Mouse (Mus musculus): ENCODE measurements around the gene Pkd1l2. TPM values are rescaled to one million over a fixed set of nuclear protein-coding genes. Genes with fewer than 3 reads are reported as not detected.

Pkd1l2 gene
- polyA plus RNA-seq, 1 experiment from 2014 or later, result not detected

GRCm38 (mm10) chr8:117082947-117083559, 804 bp upstream of the Pkd1l2 start:
- ATAC-seq (ENCODE audit: insufficient read depth), result peak; percentile 54; the same call in 1 of the 2 replicates
- peak overlapping the region; percentile 41 for H3K4me2 ChIP-seq
- WGBS (ENCODE audit: insufficient replicate concordance), result 13% methylated on average over 9 of the region's 9 CpGs

GRCm38 (mm10) chr8:117079652-117080051, 2.6 kb downstream of the Pkd1l2 start:
- no peak for ATAC-seq (ENCODE audit: insufficient read depth)
- Histone ChIP-seq H3K36me3 (replicated peaks) (no peaks in the 10 kb centered on the region), H3K4me3 (replicated peaks) (no peak overlapping the region), H3K4me1 (replicated peaks) (peaks cover 55% of the 10 kb centered on the region), H3K9ac (no peak overlapping the region), H3K9me3 (replicated peaks) (no peaks in the 10 kb centered on the region), H3K27ac (replicated peaks) (no peak overlapping the region), H3K4me2 (no peak overlapping the region), H3K27me3 (peaks cover 26% of the 10 kb centered on the region)
- WGBS (ENCODE audit: insufficient replicate concordance), result 47% methylated on average over 14 of the region's 14 CpGs

More at GRCm38 (mm10) chr8:117082947-117083559, 804 bp upstream of the Pkd1l2 start:
- no peaks in the 10 kb centered on the region for H3K9me3 ChIP-seq (replicated peaks)
- no peak overlapping the region for H3K9ac ChIP-seq
- H3K4me1 ChIP-seq (replicated peaks), result peaks cover 69% of the 10 kb centered on the region
- H3K4me3 ChIP-seq (replicated peaks), result no peak overlapping the region
- peak overlapping the region; percentile 59 for H3K27ac ChIP-seq (replicated peaks)
- peaks cover 26% of the 10 kb centered on the region for H3K27me3 ChIP-seq
- no peaks in the 10 kb centered on the region for H3K36me3 ChIP-seq (replicated peaks)

GRCm38 (mm10) chr8:117078367-117078926, 3.8 kb downstream of the Pkd1l2 start:
- Histone ChIP-seq H3K4me3 (replicated peaks) (no peak overlapping the region), H3K9me3 (replicated peaks) (no peaks in the 10 kb centered on the region), H3K27ac (replicated peaks) (no peak overlapping the region), H3K36me3 (replicated peaks) (no peaks in the 10 kb centered on the region), H3K4me1 (replicated peaks) (peaks cover 55% of the 10 kb centered on the region), H3K27me3 (peaks cover 26% of the 10 kb centered on the region), H3K4me2 (no peak overlapping the region), H3K9ac (no peak overlapping the region)
- ATAC-seq (ENCODE audit: insufficient read depth), result no peak
- WGBS (ENCODE audit: insufficient replicate concordance), result 52% methylated on average over 7 of the region's 7 CpGs

GRCm38 (mm10) chr8:117074350-117075182, 7.7 kb downstream of the Pkd1l2 start:
- peaks cover 8% of the 10 kb centered on the region for H3K27me3 ChIP-seq
- H3K27ac ChIP-seq (replicated peaks), result peak overlapping the region; percentile 58
- peak; percentile 85 for ATAC-seq (ENCODE audit: insufficient read depth)
- H3K9ac ChIP-seq, result no peak overlapping the region
- no peaks in the 10 kb centered on the region for H3K9me3 ChIP-seq (replicated peaks)
- peak overlapping the region; percentile 25; the same call in 1 of the 2 replicates for H3K4me2 ChIP-seq
- no peaks in the 10 kb centered on the region for H3K36me3 ChIP-seq (replicated peaks)
- WGBS (ENCODE audit: insufficient replicate concordance), result 21% methylated on average over 10 of the region's 10 CpGs
- peaks cover 32% of the 10 kb centered on the region for H3K4me1 ChIP-seq (replicated peaks)
- no peak overlapping the region for H3K4me3 ChIP-seq (replicated peaks)

GRCm38 (mm10) chr8:117069708-117070107, 12.5 kb downstream of the Pkd1l2 start:
- no peaks in the 10 kb centered on the region for H3K9me3 ChIP-seq (replicated peaks)
- no peak overlapping the region for H3K4me3 ChIP-seq (replicated peaks)
- no peak overlapping the region for H3K4me2 ChIP-seq
- no peak for ATAC-seq (ENCODE audit: insufficient read depth)
- peaks cover 12% of the 10 kb centered on the region for H3K4me1 ChIP-seq (replicated peaks)
- H3K36me3 ChIP-seq (replicated peaks), result no peaks in the 10 kb centered on the region
- H3K9ac ChIP-seq, result no peak overlapping the region
- peaks cover 11% of the 10 kb centered on the region for H3K27me3 ChIP-seq
- 46% methylated on average over 1 of the region's 1 CpGs for WGBS (ENCODE audit: insufficient replicate concordance)
- H3K27ac ChIP-seq (replicated peaks), result no peak overlapping the region

- Histone ChIP-seq H3K4me1 (replicated peaks) (no peaks in the 10 kb centered on the region), H3K27ac (replicated peaks) (no peak overlapping the region), H3K4me3 (replicated peaks) (no peak overlapping the region), H3K4me2 (no peak overlapping the region), H3K36me3 (replicated peaks) (no peaks in the 10 kb centered on the region), H3K27me3 (peaks cover 11% of the 10 kb centered on the region), H3K9ac (no peak overlapping the region), H3K9me3 (replicated peaks) (no peaks in the 10 kb centered on the region)
- ATAC-seq (ENCODE audit: insufficient read depth), result no peak
- 58% methylated on average over 13 of the region's 13 CpGs for WGBS (ENCODE audit: insufficient replicate concordance)
These were observed 14.0 kb downstream of the Pkd1l2 start for GRCm38 (mm10) chr8:117068294-117068693.

GRCm38 (mm10) chr8:117067396-117067795, 14.9 kb downstream of the Pkd1l2 start:
- Histone ChIP-seq H3K4me3 (replicated peaks) (no peak overlapping the region), H3K4me1 (replicated peaks) (no peaks in the 10 kb centered on the region), H3K4me2 (no peak overlapping the region), H3K9me3 (replicated peaks) (no peaks in the 10 kb centered on the region), H3K9ac (no peak overlapping the region), H3K27ac (replicated peaks) (no peak overlapping the region), H3K36me3 (replicated peaks) (no peaks in the 10 kb centered on the region), H3K27me3 (peaks cover 11% of the 10 kb centered on the region)
- no peak for ATAC-seq (ENCODE audit: insufficient read depth)
- WGBS (ENCODE audit: insufficient replicate concordance), result 71% methylated on average over 11 of the region's 11 CpGs

- Histone ChIP-seq H3K4me1 (replicated peaks) (no peaks in the 10 kb centered on the region), H3K4me2 (no peak overlapping the region), H3K27me3 (peaks cover 11% of the 10 kb centered on the region), H3K36me3 (replicated peaks) (no peaks in the 10 kb centered on the region), H3K4me3 (replicated peaks) (no peak overlapping the region), H3K9me3 (replicated peaks) (no peaks in the 10 kb centered on the region), H3K27ac (replicated peaks) (no peak overlapping the region), H3K9ac (no peak overlapping the region)
- 30% methylated on average over 7 of the region's 7 CpGs for WGBS (ENCODE audit: insufficient replicate concordance)
- ATAC-seq (ENCODE audit: insufficient read depth), result no peak
These were observed 15.3 kb downstream of the Pkd1l2 start for GRCm38 (mm10) chr8:117066955-117067354.

- Histone ChIP-seq H3K27me3 (peaks cover 4% of the 10 kb centered on the region), H3K4me2 (no peak overlapping the region), H3K4me3 (replicated peaks) (no peak overlapping the region), H3K27ac (replicated peaks) (no peak overlapping the region), H3K4me1 (replicated peaks) (no peaks in the 10 kb centered on the region), H3K36me3 (replicated peaks) (no peaks in the 10 kb centered on the region), H3K9me3 (replicated peaks) (no peaks in the 10 kb centered on the region), H3K9ac (no peak overlapping the region)
- WGBS (ENCODE audit: insufficient replicate concordance), result 53% methylated on average over 13 of the region's 13 CpGs
- no peak for ATAC-seq (ENCODE audit: insufficient read depth)
These were observed 20.9 kb downstream of the Pkd1l2 start for GRCm38 (mm10) chr8:117061180-117061880.

- Histone ChIP-seq H3K27ac (replicated peaks) (no peak overlapping the region), H3K36me3 (replicated peaks) (no peaks in the 10 kb centered on the region), H3K9me3 (replicated peaks) (no peaks in the 10 kb centered on the region), H3K27me3 (no peaks in the 10 kb centered on the region; the same call in 1 of the 2 replicates), H3K9ac (no peak overlapping the region), H3K4me3 (replicated peaks) (no peak overlapping the region), H3K4me2 (no peak overlapping the region), H3K4me1 (replicated peaks) (peaks cover 3% of the 10 kb centered on the region)
- no peak for ATAC-seq (ENCODE audit: insufficient read depth)
- WGBS (ENCODE audit: insufficient replicate concordance), result 67% methylated on average over 13 of the region's 13 CpGs
These were observed 21.9 kb downstream of the Pkd1l2 start for GRCm38 (mm10) chr8:117060306-117060705.

GRCm38 (mm10) chr8:117059021-117059420, 23.2 kb downstream of the Pkd1l2 start:
- Histone ChIP-seq H3K9ac (no peak overlapping the region), H3K4me1 (replicated peaks) (peaks cover 12% of the 10 kb centered on the region), H3K4me3 (replicated peaks) (no peak overlapping the region), H3K4me2 (no peak overlapping the region), H3K9me3 (replicated peaks) (no peaks in the 10 kb centered on the region), H3K36me3 (replicated peaks) (no peaks in the 10 kb centered on the region), H3K27ac (replicated peaks) (no peak overlapping the region), H3K27me3 (no peaks in the 10 kb centered on the region)
- no peak for ATAC-seq (ENCODE audit: insufficient read depth)
- 57% methylated on average over 7 of the region's 7 CpGs for WGBS (ENCODE audit: insufficient replicate concordance)
